Mouse (Mus musculus): ENCODE data around the gene Methig1. TPM values are rescaled to one million over a fixed set of nuclear protein-coding genes. Genes with fewer than 3 reads are reported as not detected.
A peak's percentile ranks its signal among the peaks of the same experiment; 100 is the strongest.
"Not testable (repeated sequence)": the region's sequence is repeated elsewhere in the genome, so short reads cannot be mapped to it uniquely, and the experiment has no call there.

The Methig1 gene
- total RNA-seq, 2 experiments from 2014 or later = not detected

- not testable (repeated sequence) for ATAC-seq (replicated peaks; ENCODE audit: poor library complexity)
Measured at GRCm38 (mm10) chr15:100337328-100337727, 15.6 kb upstream of the Methig1 start.

DNA sequence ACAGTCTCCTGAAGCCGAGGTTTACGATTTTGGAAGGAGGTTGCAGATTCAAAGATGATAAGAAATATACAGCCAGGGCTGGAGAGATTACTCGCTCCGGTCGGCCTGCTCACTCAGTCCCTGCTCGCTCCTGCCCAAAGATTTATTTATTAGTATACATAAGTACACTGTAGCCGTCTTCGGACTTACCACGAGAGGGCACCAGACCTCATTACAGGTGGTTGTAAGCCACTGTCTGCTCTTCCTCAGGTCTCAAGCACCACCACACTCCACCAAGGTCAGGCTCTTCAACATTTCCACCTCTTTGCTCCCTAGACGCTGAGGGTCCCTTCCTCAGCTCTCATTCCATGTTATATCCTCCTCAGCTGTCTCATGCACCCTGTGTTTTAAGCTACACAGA, 15.1 kb upstream of the Methig1 start:
- ATAC-seq (replicated peaks; ENCODE audit: poor library complexity) = peak; percentile 91

DNA sequence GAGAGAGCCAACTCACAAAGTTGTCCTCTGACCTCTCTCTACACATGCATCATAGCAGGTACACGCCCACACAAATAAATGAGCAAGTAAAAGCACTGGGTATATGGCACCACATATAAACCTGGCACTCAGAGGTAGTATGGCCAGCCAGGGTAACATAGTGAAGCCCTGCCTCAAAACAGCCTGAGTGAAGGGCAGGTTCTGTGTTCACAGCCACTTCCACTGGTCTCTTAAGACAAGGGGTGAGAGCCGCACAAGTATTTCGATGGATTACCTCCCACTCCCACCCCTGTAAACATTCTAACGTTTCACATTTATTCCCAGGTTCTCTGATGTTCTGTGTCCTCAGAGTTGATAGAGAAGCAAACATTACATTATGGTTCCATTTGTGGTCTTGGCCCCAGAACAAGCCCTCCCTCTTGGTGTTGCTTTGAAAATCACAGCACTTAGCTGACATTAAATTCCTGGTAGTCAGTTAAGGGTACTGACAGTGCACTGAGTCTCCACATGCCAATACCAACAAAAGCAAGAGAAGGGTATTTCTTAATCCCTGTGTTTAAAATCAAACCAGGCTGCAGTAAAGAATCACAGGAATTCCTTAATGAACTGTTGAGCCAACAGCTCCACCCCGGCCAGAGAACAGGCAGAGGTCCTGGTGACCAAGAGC, 11.5 kb upstream of the Methig1 start:
- not testable (repeated sequence) for ATAC-seq (replicated peaks; ENCODE audit: poor library complexity)

GRCm38 (mm10) chr15:100345484-100345883, 7.5 kb upstream of the Methig1 start:
- ATAC-seq (replicated peaks; ENCODE audit: poor library complexity) = no peak

GRCm38 (mm10) chr15:100346761-100347160, 6.2 kb upstream of the Methig1 start:
- no peak for ATAC-seq (replicated peaks; ENCODE audit: poor library complexity)

GRCm38 (mm10) chr15:100349496-100349895, 3.5 kb upstream of the Methig1 start:
- no peak for ATAC-seq (replicated peaks; ENCODE audit: poor library complexity)

GRCm38 (mm10) chr15:100351501-100352060, 1.4 kb upstream of the Methig1 start:
- no peak for ATAC-seq (replicated peaks; ENCODE audit: poor library complexity)

GRCm38 (mm10) chr15:100353399-100353798, 450 bp downstream of the Methig1 start:
- ATAC-seq (replicated peaks; ENCODE audit: poor library complexity) = 0 out of 2 replicates have a peak, but pooled peaks have one; percentile 23

DNA sequence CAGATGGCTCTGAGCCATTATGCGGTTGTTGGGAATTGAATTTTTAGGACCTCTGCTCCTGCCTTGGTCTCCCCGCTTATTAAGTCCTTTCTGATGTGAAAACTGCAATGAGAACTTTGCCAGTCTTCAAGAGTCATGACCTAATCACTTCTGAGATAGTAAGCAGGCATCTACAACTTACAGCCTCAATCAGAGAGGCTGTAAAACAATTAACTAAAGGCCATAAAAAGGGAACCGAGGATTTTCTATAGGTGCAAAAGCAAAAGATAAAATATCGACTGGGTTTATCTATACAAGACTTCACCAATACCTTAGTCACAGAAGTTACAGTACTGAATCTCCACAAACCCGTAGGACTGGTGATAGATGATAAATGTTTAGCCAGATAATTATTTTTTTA, 2.9 kb downstream of the Methig1 start:
- no peak for ATAC-seq (replicated peaks; ENCODE audit: poor library complexity)

DNA sequence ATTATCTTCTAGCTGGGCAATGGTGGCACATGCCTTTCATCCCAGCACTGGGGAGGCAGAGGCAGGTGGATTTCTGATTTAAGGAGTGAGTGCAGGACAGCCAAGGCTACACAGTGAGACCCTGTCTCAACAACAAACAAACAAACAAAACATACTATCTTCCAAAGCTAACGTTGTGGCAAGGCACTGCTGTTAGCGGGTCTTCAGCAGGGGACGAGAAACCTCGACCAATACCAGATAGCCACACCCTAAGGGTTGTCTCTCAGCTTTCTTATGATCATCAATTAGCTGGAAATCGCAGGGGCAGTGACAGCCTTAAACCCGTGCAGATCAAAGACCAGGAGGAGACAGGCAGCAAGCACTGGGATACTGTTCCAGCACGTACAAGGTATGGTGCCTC, 11.3 kb downstream of the Methig1 start, which contains the start of gene Higd1c:
Gene Higd1c, plus strand, starts transcription at position 301 of the 400 bp plus-strand sequence.
- ATAC-seq (replicated peaks; ENCODE audit: poor library complexity) = no peak

DNA sequence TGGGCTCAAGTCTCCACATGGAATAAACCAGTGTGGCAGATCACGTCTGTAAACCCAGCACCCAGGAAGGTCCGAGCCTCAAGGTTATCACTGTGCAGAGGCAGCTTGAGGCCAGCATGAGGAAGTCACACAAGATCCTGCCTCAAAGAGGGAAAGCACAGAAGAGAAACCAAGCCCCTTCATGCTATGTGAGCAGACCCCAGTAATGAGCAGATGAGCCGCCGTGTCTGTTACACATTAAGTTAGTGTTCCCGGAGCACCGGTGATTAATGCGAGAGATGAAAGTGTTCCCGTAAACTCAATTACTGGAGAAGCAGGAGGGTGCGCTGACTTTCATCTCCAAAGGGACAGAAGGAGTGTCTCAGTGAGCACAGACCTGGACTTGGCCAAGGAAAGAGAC, 13.0 kb downstream of the Methig1 start:
- ATAC-seq (replicated peaks; ENCODE audit: poor library complexity) = not testable (repeated sequence)

DNA sequence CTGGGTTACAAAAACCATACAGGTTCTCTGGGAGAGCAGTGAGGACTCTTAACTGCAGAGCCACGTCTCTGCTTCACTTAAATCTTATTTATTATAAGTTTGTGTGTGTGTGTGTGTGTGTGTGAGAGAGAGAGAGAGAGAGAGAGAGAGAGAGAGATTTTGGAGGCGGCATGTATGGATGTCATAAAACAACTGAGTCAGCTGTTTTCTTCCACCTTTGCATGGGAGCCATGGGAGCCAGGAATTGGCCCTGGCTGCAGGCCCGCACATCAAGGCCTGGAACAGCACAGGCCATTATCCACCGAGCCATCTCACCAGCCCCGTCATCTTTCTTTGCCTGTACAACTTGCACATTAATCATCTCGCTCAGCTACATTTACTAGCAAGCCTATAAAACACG, 14.2 kb downstream of the Methig1 start:
- ATAC-seq (replicated peaks; ENCODE audit: poor library complexity) = no peak

GRCm38 (mm10) chr15:100375066-100375465, 22.1 kb downstream of the Methig1 start:
- peak; percentile 70 for ATAC-seq (replicated peaks; ENCODE audit: poor library complexity)

DNA sequence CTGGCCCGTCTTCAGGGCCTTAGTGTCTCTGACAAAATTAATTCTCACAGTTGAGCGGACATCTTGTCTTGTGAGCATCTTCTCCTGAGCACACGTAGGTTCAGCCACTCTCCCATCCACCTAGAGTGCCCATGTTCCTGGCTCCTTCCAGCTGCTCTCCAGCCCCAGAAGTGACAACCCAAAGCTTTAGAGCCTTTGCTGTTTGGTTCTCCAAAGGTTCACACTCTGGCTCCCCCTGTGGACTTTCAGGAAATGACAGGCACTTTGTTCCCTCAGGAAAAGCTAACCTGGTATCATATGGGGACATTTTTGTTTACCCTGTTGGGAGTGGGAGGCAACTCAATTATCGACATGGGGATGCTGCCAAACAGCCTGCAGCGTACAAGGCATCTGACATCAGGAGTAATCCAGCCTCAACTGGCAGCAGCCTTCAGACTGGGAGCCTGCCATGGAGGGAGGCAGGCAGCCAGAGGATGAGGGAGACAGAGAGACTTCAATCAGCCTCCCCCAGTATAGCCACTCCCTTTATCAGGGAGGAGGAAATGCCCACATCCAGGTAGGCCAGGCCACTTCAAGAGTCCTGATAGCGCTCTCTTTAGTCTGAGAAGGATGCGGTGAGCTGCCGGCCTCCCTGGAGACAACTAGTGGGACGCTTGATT, 25.0 kb downstream of the Methig1 start:
- peak; percentile 85 for ATAC-seq (replicated peaks; ENCODE audit: poor library complexity)

DNA sequence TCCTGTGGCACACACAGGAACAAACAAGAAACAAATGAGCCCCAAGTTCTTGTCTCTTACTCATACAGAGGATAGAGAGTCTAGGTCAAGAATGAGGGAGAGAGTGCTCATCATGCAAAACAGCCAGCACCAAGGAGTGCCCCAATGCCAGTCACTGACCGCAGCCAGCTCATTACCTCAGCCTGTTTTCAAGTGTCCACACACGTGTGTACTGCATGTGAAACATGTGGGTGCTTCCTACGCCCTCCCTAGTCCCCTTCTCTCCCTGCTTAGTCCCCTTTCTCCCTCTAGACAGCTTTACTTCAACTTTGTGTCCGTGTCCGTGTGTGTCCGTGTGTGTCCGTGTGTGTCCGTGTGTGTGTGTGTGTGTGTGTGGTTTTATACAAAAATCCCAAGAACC, 26.7 kb downstream of the Methig1 start:
- no peak for ATAC-seq (replicated peaks; ENCODE audit: poor library complexity)

- no peak for ATAC-seq (replicated peaks; ENCODE audit: poor library complexity)
Measured at GRCm38 (mm10) chr15:100380104-100380503, 27.2 kb downstream of the Methig1 start.

- ATAC-seq (replicated peaks; ENCODE audit: poor library complexity) = no peak
Measured at GRCm38 (mm10) chr15:100385705-100386104, 32.8 kb downstream of the Methig1 start.

- ATAC-seq (replicated peaks; ENCODE audit: poor library complexity) = no peak
Measured at GRCm38 (mm10) chr15:100387544-100388223, 34.7 kb downstream of the Methig1 start.

DNA sequence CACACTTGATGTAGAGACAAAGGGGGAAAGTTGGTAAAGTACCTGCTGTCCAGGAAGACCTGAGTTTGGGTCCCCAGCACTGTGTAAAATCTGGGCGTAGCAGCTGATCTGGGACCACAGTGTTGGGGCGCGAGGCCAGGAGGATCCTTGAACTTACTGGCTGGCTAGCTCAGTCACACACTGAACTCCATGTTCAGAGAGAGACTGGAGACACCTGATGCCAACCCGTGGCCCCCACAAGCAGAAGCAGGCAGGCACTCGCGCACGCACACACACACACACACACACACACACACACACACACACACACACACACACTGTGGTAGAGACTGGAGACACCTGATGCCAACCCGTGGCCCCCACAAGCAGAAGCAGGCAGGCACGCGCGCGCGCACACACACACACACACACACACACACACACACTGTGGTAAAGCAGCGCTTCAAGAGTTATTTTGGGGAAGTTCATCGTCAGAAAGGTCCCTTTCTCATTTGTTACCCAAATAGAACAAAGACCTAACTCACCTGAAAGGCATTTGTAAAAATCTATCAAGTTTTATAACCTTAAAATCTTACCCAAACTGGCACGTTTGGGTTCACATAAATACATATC, 35.4 kb downstream of the Methig1 start:
- ATAC-seq (replicated peaks; ENCODE audit: poor library complexity) = peak; percentile 52

GRCm38 (mm10) chr15:100388886-100389285, 35.9 kb downstream of the Methig1 start:
- ATAC-seq (replicated peaks; ENCODE audit: poor library complexity) = no peak

GRCm38 (mm10) chr15:100391066-100391465, 38.1 kb downstream of the Methig1 start:
- ATAC-seq (replicated peaks; ENCODE audit: poor library complexity) = peak; percentile 8; the same call in 1 of the 2 replicates

Data from megakaryocyte progenitor cell, adult 5-6 weeks (primary cell).